Mouse (Mus musculus): Measurements from ENCODE around the gene Maneal. TPM values are rescaled to one million over a fixed set of nuclear protein-coding genes. Genes with fewer than 3 reads are reported as not detected.

Gene Maneal
- polyA plus RNA-seq, 1 experiment from 2014 or later, result 19.0 TPM

GRCm38 (mm10) chr4:124889935-124890334, 28.0 kb upstream of the Maneal start:
- ATAC-seq (ENCODE audit: low read depth), result no peak
- Histone ChIP-seq H3K27ac (ENCODE audit: low read depth, low read length) (no peak overlapping the region), H3K4me1 (ENCODE audit: control insufficient read depth, insufficient read depth, low read length) (no peaks in the 10 kb centered on the region; the same call in 1 of the 2 replicates), H3K9me3 (ENCODE audit: control insufficient read depth, low read length) (no peaks in the 10 kb centered on the region), H3K4me3 (ENCODE audit: low read depth, low read length) (no peak overlapping the region), H3K36me3 (ENCODE audit: control insufficient read depth, insufficient read depth, low read length) (no peaks in the 10 kb centered on the region), H3K27me3 (ENCODE audit: control insufficient read depth, insufficient read depth, low read length) (no peaks in the 10 kb centered on the region; the same call in 1 of the 2 replicates), H3K4me2 (ENCODE audit: low read depth, low read length) (no peak overlapping the region), H3K9ac (replicated peaks; ENCODE audit: low read depth, low read length) (no peak overlapping the region)
- 83% methylated on average over 2 of the region's 2 CpGs for WGBS

GRCm38 (mm10) chr4:124888702-124889101, 26.7 kb upstream of the Maneal start:
- H3K4me2 ChIP-seq (ENCODE audit: low read depth, low read length), result no peak overlapping the region
- WGBS, result 77% methylated on average over 7 of the region's 7 CpGs
- no peaks in the 10 kb centered on the region for H3K9me3 ChIP-seq (ENCODE audit: control insufficient read depth, low read length)
- no peaks in the 10 kb centered on the region; the same call in 1 of the 2 replicates for H3K4me1 ChIP-seq (ENCODE audit: control insufficient read depth, insufficient read depth, low read length)
- no peaks in the 10 kb centered on the region for H3K36me3 ChIP-seq (ENCODE audit: control insufficient read depth, insufficient read depth, low read length)
- no peak overlapping the region for H3K27ac ChIP-seq (ENCODE audit: low read depth, low read length)
- no peak overlapping the region for H3K9ac ChIP-seq (replicated peaks; ENCODE audit: low read depth, low read length)
- H3K4me3 ChIP-seq (ENCODE audit: low read depth, low read length), result no peak overlapping the region
- no peak for ATAC-seq (ENCODE audit: low read depth)
- H3K27me3 ChIP-seq (ENCODE audit: control insufficient read depth, insufficient read depth, low read length), result no peaks in the 10 kb centered on the region; the same call in 1 of the 2 replicates

- Histone ChIP-seq H3K4me1 (ENCODE audit: control insufficient read depth, insufficient read depth, low read length) (0 out of 2 replicates have a peak, but pooled peaks cover 7% of the 10 kb centered on the region), H3K4me2 (ENCODE audit: low read depth, low read length) (peak overlapping the region; percentile 65), H3K36me3 (ENCODE audit: control insufficient read depth, insufficient read depth, low read length) (no peaks in the 10 kb centered on the region), H3K27ac (ENCODE audit: low read depth, low read length) (peak overlapping the region; percentile 22; the same call in 1 of the 2 replicates), H3K9me3 (ENCODE audit: control insufficient read depth, low read length) (no peaks in the 10 kb centered on the region), H3K4me3 (ENCODE audit: low read depth, low read length) (peak overlapping the region; percentile 42), H3K9ac (replicated peaks; ENCODE audit: low read depth, low read length) (peak overlapping the region; percentile 55), H3K27me3 (ENCODE audit: control insufficient read depth, insufficient read depth, low read length) (no peaks in the 10 kb centered on the region; the same call in 1 of the 2 replicates)
- ATAC-seq (ENCODE audit: low read depth), result peak; percentile 30
- 1% methylated on average over 28 of the region's 37 CpGs for WGBS
Observed at GRCm38 (mm10) chr4:124882151-124882729, 20.3 kb upstream of the Maneal start.

GRCm38 (mm10) chr4:124881341-124881908, 19.5 kb upstream of the Maneal start:
- under 1% methylated on average over 37 of the region's 37 CpGs for WGBS
- Histone ChIP-seq H3K27me3 (ENCODE audit: control insufficient read depth, insufficient read depth, low read length) (no peaks in the 10 kb centered on the region; the same call in 1 of the 2 replicates), H3K4me2 (ENCODE audit: low read depth, low read length) (peak overlapping the region; percentile 65), H3K4me1 (ENCODE audit: control insufficient read depth, insufficient read depth, low read length) (0 out of 2 replicates have a peak, but pooled peaks cover 7% of the 10 kb centered on the region), H3K36me3 (ENCODE audit: control insufficient read depth, insufficient read depth, low read length) (no peaks in the 10 kb centered on the region), H3K9me3 (ENCODE audit: control insufficient read depth, low read length) (no peaks in the 10 kb centered on the region), H3K4me3 (ENCODE audit: low read depth, low read length) (peak overlapping the region; percentile 42), H3K9ac (replicated peaks; ENCODE audit: low read depth, low read length) (peak overlapping the region; percentile 55), H3K27ac (ENCODE audit: low read depth, low read length) (no peak overlapping the region)
- peak; percentile 96 for ATAC-seq (ENCODE audit: low read depth)

- Histone ChIP-seq H3K4me3 (ENCODE audit: low read depth, low read length) (peak within 1 kb of the TSS; percentile 42), H3K4me2 (ENCODE audit: low read depth, low read length) (peak within 1 kb of the TSS; percentile 65), H3K27me3 (ENCODE audit: control insufficient read depth, insufficient read depth, low read length) (no peaks in the 10 kb centered on the region; the same call in 1 of the 2 replicates), H3K4me1 (ENCODE audit: control insufficient read depth, insufficient read depth, low read length) (0 out of 2 replicates have a peak, but pooled peaks cover 7% of the 10 kb centered on the region), H3K9ac (replicated peaks; ENCODE audit: low read depth, low read length) (peak within 1 kb of the TSS; percentile 55), H3K27ac (ENCODE audit: low read depth, low read length) (peak within 1 kb of the TSS; percentile 28; the same call in 1 of the 2 replicates), H3K9me3 (ENCODE audit: control insufficient read depth, low read length) (no peaks in the 10 kb centered on the region), H3K36me3 (ENCODE audit: control insufficient read depth, insufficient read depth, low read length) (no peaks in the 10 kb centered on the region)
- WGBS, result 3% methylated on average over 11 of the region's 11 CpGs
- ATAC-seq (ENCODE audit: low read depth), result no peak
Observed at GRCm38 (mm10) chr4:124880599-124880998, 18.6 kb upstream of the Maneal start, which contains the start of gene Epha10. TSS of gene Epha10 (plus strand) at chr4:124880899.

- 92% methylated on average over 1 of the region's 1 CpGs for WGBS
Observed at GRCm38 (mm10) chr4:124872719-124873118, 10.7 kb upstream of the Maneal start.

GRCm38 (mm10) chr4:124860446-124860845, 1.5 kb downstream of the Maneal start:
- Histone ChIP-seq H3K36me3 (ENCODE audit: control insufficient read depth, insufficient read depth, low read length) (peaks cover 30% of the 10 kb centered on the region), H3K27ac (ENCODE audit: low read depth, low read length) (no peak overlapping the region), H3K4me3 (ENCODE audit: low read depth, low read length) (peak overlapping the region; percentile 78), H3K27me3 (ENCODE audit: control insufficient read depth, insufficient read depth, low read length) (no peaks in the 10 kb centered on the region), H3K9ac (replicated peaks; ENCODE audit: low read depth, low read length) (peak overlapping the region; percentile 22; the same call in 1 of the 2 replicates), H3K9me3 (ENCODE audit: control insufficient read depth, low read length) (no peaks in the 10 kb centered on the region), H3K4me2 (ENCODE audit: low read depth, low read length) (peak overlapping the region; percentile 90), H3K4me1 (ENCODE audit: control insufficient read depth, insufficient read depth, low read length) (peaks cover 15% of the 10 kb centered on the region)
- no peak for ATAC-seq (ENCODE audit: low read depth)
- 21% methylated on average over 7 of the region's 7 CpGs for WGBS

More at GRCm38 (mm10) chr4:124872719-124873118, 10.7 kb upstream of the Maneal start:
- Histone ChIP-seq H3K36me3 (ENCODE audit: control insufficient read depth, insufficient read depth, low read length) (no peaks in the 10 kb centered on the region), H3K4me2 (ENCODE audit: low read depth, low read length) (no peak overlapping the region), H3K27ac (ENCODE audit: low read depth, low read length) (no peak overlapping the region), H3K4me1 (ENCODE audit: control insufficient read depth, insufficient read depth, low read length) (no peaks in the 10 kb centered on the region), H3K27me3 (ENCODE audit: control insufficient read depth, insufficient read depth, low read length) (no peaks in the 10 kb centered on the region), H3K9ac (replicated peaks; ENCODE audit: low read depth, low read length) (no peak overlapping the region), H3K4me3 (ENCODE audit: low read depth, low read length) (no peak overlapping the region), H3K9me3 (ENCODE audit: control insufficient read depth, low read length) (no peaks in the 10 kb centered on the region)
- ATAC-seq (ENCODE audit: low read depth), result no peak

- Histone ChIP-seq H3K9me3 (ENCODE audit: control insufficient read depth, low read length) (no peaks in the 10 kb centered on the region), H3K4me2 (ENCODE audit: low read depth, low read length) (no peak overlapping the region), H3K27me3 (ENCODE audit: control insufficient read depth, insufficient read depth, low read length) (no peaks in the 10 kb centered on the region), H3K27ac (ENCODE audit: low read depth, low read length) (no peak overlapping the region), H3K4me3 (ENCODE audit: low read depth, low read length) (no peak overlapping the region), H3K4me1 (ENCODE audit: control insufficient read depth, insufficient read depth, low read length) (peaks cover 18% of the 10 kb centered on the region), H3K36me3 (ENCODE audit: control insufficient read depth, insufficient read depth, low read length) (peaks cover 42% of the 10 kb centered on the region), H3K9ac (replicated peaks; ENCODE audit: low read depth, low read length) (no peak overlapping the region)
- WGBS, result 78% methylated on average over 5 of the region's 5 CpGs
- no peak for ATAC-seq (ENCODE audit: low read depth)
Observed at GRCm38 (mm10) chr4:124858370-124858769, 3.6 kb downstream of the Maneal start.

- Histone ChIP-seq H3K36me3 (ENCODE audit: control insufficient read depth, insufficient read depth, low read length) (peaks cover 42% of the 10 kb centered on the region), H3K4me1 (ENCODE audit: control insufficient read depth, insufficient read depth, low read length) (peaks cover 20% of the 10 kb centered on the region), H3K27me3 (ENCODE audit: control insufficient read depth, insufficient read depth, low read length) (no peaks in the 10 kb centered on the region), H3K4me3 (ENCODE audit: low read depth, low read length) (no peak overlapping the region), H3K27ac (ENCODE audit: low read depth, low read length) (no peak overlapping the region), H3K9ac (replicated peaks; ENCODE audit: low read depth, low read length) (no peak overlapping the region), H3K9me3 (ENCODE audit: control insufficient read depth, low read length) (no peaks in the 10 kb centered on the region), H3K4me2 (ENCODE audit: low read depth, low read length) (no peak overlapping the region)
- ATAC-seq (ENCODE audit: low read depth), result no peak
- whole genome bisulfite sequencing, result 95% methylated on average over 8 of the region's 8 CpGs
Observed at GRCm38 (mm10) chr4:124856294-124856693, 5.7 kb downstream of the Maneal start.

Measured in neural tube, embryonic 14.5 days (tissue).